Mouse (Mus musculus): ENCODE data around the gene Rnf114. TPM values are rescaled to one million over a fixed set of nuclear protein-coding genes. Genes with fewer than 3 reads are reported as not detected.

The Rnf114 gene
- polyA plus RNA-seq, 1 experiment from 2014 or later: 139 TPM

GRCm38 (mm10) chr2:167550341-167550854 is 58.0 kb downstream of the Rnf114 start:
- H3K27ac ChIP-seq (replicated peaks): 0 out of 2 replicates have a peak overlapping the region, but pooled peaks have one; percentile 4
- 77% methylated on average over 8 of the region's 8 CpGs for WGBS
- H3K4me1 ChIP-seq: peaks cover 16% of the 10 kb centered on the region
- no peaks in the 10 kb centered on the region for H3K9me3 ChIP-seq (replicated peaks)
- H3K27me3 ChIP-seq (ENCODE audit: low read depth, poor library complexity, severe bottlenecking): no peaks in the 10 kb centered on the region
- no peak overlapping the region for H3K4me3 ChIP-seq
- no peaks in the 10 kb centered on the region for H3K36me3 ChIP-seq
- no peak for DNase-seq (ENCODE audit: low spot score)

GRCm38 (mm10) chr2:167551342-167551920 is 59.0 kb downstream of the Rnf114 start:
- WGBS: 75% methylated on average over 8 of the region's 8 CpGs
- no peak overlapping the region for H3K4me3 ChIP-seq
- no peaks in the 10 kb centered on the region for H3K27me3 ChIP-seq (ENCODE audit: low read depth, poor library complexity, severe bottlenecking)
- H3K4me1 ChIP-seq: peaks cover 16% of the 10 kb centered on the region
- no peak for DNase-seq (ENCODE audit: low spot score)
- 0 out of 2 replicates have a peak overlapping the region, but pooled peaks have one; percentile 3 for H3K27ac ChIP-seq (replicated peaks)
- no peaks in the 10 kb centered on the region for H3K36me3 ChIP-seq
- no peaks in the 10 kb centered on the region for H3K9me3 ChIP-seq (replicated peaks)

GRCm38 (mm10) chr2:167552292-167552691 is 59.8 kb downstream of the Rnf114 start:
- no peak for DNase-seq (ENCODE audit: low spot score)
- no peaks in the 10 kb centered on the region for H3K36me3 ChIP-seq
- H3K4me1 ChIP-seq: peaks cover 16% of the 10 kb centered on the region
- no peaks in the 10 kb centered on the region for H3K9me3 ChIP-seq (replicated peaks)
- WGBS: 90% methylated on average over 4 of the region's 4 CpGs
- no peak overlapping the region for H3K4me3 ChIP-seq
- H3K27ac ChIP-seq (replicated peaks): peak overlapping the region; percentile 73
- no peaks in the 10 kb centered on the region for H3K27me3 ChIP-seq (ENCODE audit: low read depth, poor library complexity, severe bottlenecking)

- peak overlapping the region; percentile 73 for H3K27ac ChIP-seq (replicated peaks)
- 22% methylated on average over 11 of the region's 11 CpGs for WGBS
- peak; percentile 46 for DNase-seq (ENCODE audit: low spot score)
These were observed 60.5 kb downstream of the Rnf114 start for GRCm38 (mm10) chr2:167552927-167553402.

GRCm38 (mm10) chr2:167555766-167556165 is 63.3 kb downstream of the Rnf114 start:
- Histone ChIP-seq H3K9me3 (replicated peaks) (no peaks in the 10 kb centered on the region), H3K4me1 (peaks cover 29% of the 10 kb centered on the region), H3K4me3 (no peak overlapping the region), H3K27ac (replicated peaks) (no peak overlapping the region), H3K27me3 (ENCODE audit: low read depth, poor library complexity, severe bottlenecking) (peaks cover 29% of the 10 kb centered on the region), H3K36me3 (no peaks in the 10 kb centered on the region)
- 87% methylated on average over 5 of the region's 5 CpGs for WGBS
- no peak for DNase-seq (ENCODE audit: low spot score)

More at GRCm38 (mm10) chr2:167552927-167553402, 60.5 kb downstream of the Rnf114 start:
- H3K4me1 ChIP-seq: peaks cover 16% of the 10 kb centered on the region
- no peaks in the 10 kb centered on the region for H3K9me3 ChIP-seq (replicated peaks)
- 0 out of 2 replicates have a peak, but pooled peaks cover 1% of the 10 kb centered on the region for H3K27me3 ChIP-seq (ENCODE audit: low read depth, poor library complexity, severe bottlenecking)
- no peak overlapping the region for H3K4me3 ChIP-seq
- H3K36me3 ChIP-seq: no peaks in the 10 kb centered on the region

GRCm38 (mm10) chr2:167559413-167559812 is 67.0 kb downstream of the Rnf114 start:
- peak overlapping the region; percentile 81 for H3K27ac ChIP-seq (replicated peaks)
- H3K4me1 ChIP-seq: peaks cover 39% of the 10 kb centered on the region
- WGBS: 19% methylated on average over 27 of the region's 27 CpGs
- peak; percentile 30 for DNase-seq (ENCODE audit: low spot score)
- no peaks in the 10 kb centered on the region for H3K36me3 ChIP-seq
- H3K4me3 ChIP-seq: peak overlapping the region; percentile 41
- H3K9me3 ChIP-seq (replicated peaks): no peaks in the 10 kb centered on the region
- peaks cover 49% of the 10 kb centered on the region for H3K27me3 ChIP-seq (ENCODE audit: low read depth, poor library complexity, severe bottlenecking)

- Histone ChIP-seq H3K4me1 (peaks cover 53% of the 10 kb centered on the region), H3K9me3 (replicated peaks) (no peaks in the 10 kb centered on the region), H3K4me3 (no peak overlapping the region), H3K27ac (replicated peaks) (peak overlapping the region; percentile 47; the same call in 1 of the 2 replicates), H3K27me3 (ENCODE audit: low read depth, poor library complexity, severe bottlenecking) (peaks cover 49% of the 10 kb centered on the region), H3K36me3 (no peaks in the 10 kb centered on the region)
- WGBS: 45% methylated on average over 8 of the region's 8 CpGs
- no peak for DNase-seq (ENCODE audit: low spot score)
These were observed 69.7 kb downstream of the Rnf114 start for GRCm38 (mm10) chr2:167562101-167562500.

- H3K4me1 ChIP-seq: peaks cover 53% of the 10 kb centered on the region
- peaks cover 47% of the 10 kb centered on the region for H3K27me3 ChIP-seq (ENCODE audit: low read depth, poor library complexity, severe bottlenecking)
- no peak overlapping the region for H3K27ac ChIP-seq (replicated peaks)
- no peaks in the 10 kb centered on the region for H3K36me3 ChIP-seq
- no peak for DNase-seq (ENCODE audit: low spot score)
- H3K4me3 ChIP-seq: no peak overlapping the region
- H3K9me3 ChIP-seq (replicated peaks): no peaks in the 10 kb centered on the region
- WGBS: 71% methylated on average over 5 of the region's 5 CpGs
These were observed 70.6 kb downstream of the Rnf114 start for GRCm38 (mm10) chr2:167563035-167563434.

GRCm38 (mm10) chr2:167563703-167564102 is 71.3 kb downstream of the Rnf114 start:
- WGBS: 78% methylated on average over 12 of the region's 12 CpGs
- peaks cover 53% of the 10 kb centered on the region for H3K4me1 ChIP-seq
- H3K9me3 ChIP-seq (replicated peaks): no peaks in the 10 kb centered on the region
- DNase-seq (ENCODE audit: low spot score): peak; percentile 31
- H3K4me3 ChIP-seq: no peak overlapping the region
- no peaks in the 10 kb centered on the region for H3K36me3 ChIP-seq
- H3K27me3 ChIP-seq (ENCODE audit: low read depth, poor library complexity, severe bottlenecking): peaks cover 41% of the 10 kb centered on the region
- peak overlapping the region; percentile 70 for H3K27ac ChIP-seq (replicated peaks)

- Histone ChIP-seq H3K9me3 (replicated peaks) (no peaks in the 10 kb centered on the region), H3K27me3 (ENCODE audit: low read depth, poor library complexity, severe bottlenecking) (peaks cover 31% of the 10 kb centered on the region), H3K4me3 (no peak overlapping the region), H3K4me1 (peaks cover 45% of the 10 kb centered on the region), H3K36me3 (no peaks in the 10 kb centered on the region), H3K27ac (replicated peaks) (no peak overlapping the region; the same call in 1 of the 2 replicates)
- 80% methylated on average over 13 of the region's 13 CpGs for WGBS
- no peak for DNase-seq (ENCODE audit: low spot score)
These were observed 72.3 kb downstream of the Rnf114 start for GRCm38 (mm10) chr2:167564551-167565311.

GRCm38 (mm10) chr2:167565312-167565656 is 72.8 kb downstream of the Rnf114 start:
- Histone ChIP-seq H3K9me3 (replicated peaks) (no peaks in the 10 kb centered on the region), H3K27me3 (ENCODE audit: low read depth, poor library complexity, severe bottlenecking) (peaks cover 25% of the 10 kb centered on the region), H3K4me3 (no peak overlapping the region), H3K36me3 (no peaks in the 10 kb centered on the region), H3K4me1 (peaks cover 39% of the 10 kb centered on the region), H3K27ac (replicated peaks) (peak overlapping the region; percentile 73; the same call in 1 of the 2 replicates)
- WGBS: 81% methylated on average over 3 of the region's 3 CpGs
- no peak for DNase-seq (ENCODE audit: low spot score)

- DNase-seq (ENCODE audit: low spot score): peak; percentile 48
- no peaks in the 10 kb centered on the region for H3K36me3 ChIP-seq
These were observed 73.2 kb downstream of the Rnf114 start for GRCm38 (mm10) chr2:167565682-167566081.

More at GRCm38 (mm10) chr2:167565682-167566081, 73.2 kb downstream of the Rnf114 start:
- peak overlapping the region; percentile 30 for H3K4me3 ChIP-seq
- peak overlapping the region; percentile 73 for H3K27ac ChIP-seq (replicated peaks)
- WGBS: 20% methylated on average over 19 of the region's 19 CpGs
- no peaks in the 10 kb centered on the region for H3K9me3 ChIP-seq (replicated peaks)
- H3K27me3 ChIP-seq (ENCODE audit: low read depth, poor library complexity, severe bottlenecking): peaks cover 21% of the 10 kb centered on the region
- H3K4me1 ChIP-seq: peaks cover 36% of the 10 kb centered on the region

Data from midbrain, embryonic 10.5 days (tissue).